Mouse (Mus musculus): ENCODE measurements around the gene Zdhhc14. TPM values are rescaled to one million over a fixed set of nuclear protein-coding genes. Genes with fewer than 3 reads are reported as not detected.

Zdhhc14 gene
- polyA plus RNA-seq, 1 experiment from 2014 or later: 1.6 TPM

DNA sequence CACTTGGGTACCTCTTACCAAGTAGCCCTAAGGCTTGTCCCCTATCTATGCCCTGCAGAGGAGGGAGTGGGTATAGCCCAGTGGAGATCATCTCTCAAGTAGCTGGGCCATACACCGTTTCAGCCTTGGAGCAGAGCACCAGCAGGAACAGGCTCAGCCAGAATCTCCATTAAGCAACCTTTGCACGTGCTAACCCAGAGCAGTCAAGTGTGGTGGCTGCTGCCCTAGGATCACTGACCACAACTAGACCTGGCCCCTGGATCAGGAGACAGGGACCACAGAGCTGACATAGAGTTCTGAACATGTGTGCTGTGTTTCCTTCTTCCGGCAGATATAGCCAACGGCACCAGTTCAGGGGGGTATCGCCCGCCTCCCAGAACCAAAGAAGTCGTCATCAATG is 193.0 kb downstream of the Zdhhc14 start:
- Histone ChIP-seq H3K9me3 (ENCODE audit: low read depth, low read length) (no peaks in the 10 kb centered on the region), H3K36me3 (ENCODE audit: insufficient read depth) (no peaks in the 10 kb centered on the region), H3K4me1 (ENCODE audit: insufficient read depth) (no peaks in the 10 kb centered on the region), H3K27me3 (ENCODE audit: insufficient read depth, low read length) (no peaks in the 10 kb centered on the region), H3K27ac (ENCODE audit: low read depth) (no peak overlapping the region), H3K4me2 (no peak overlapping the region), H3K9ac (no peak overlapping the region), H3K4me3 (ENCODE audit: low read depth, low read length) (no peak overlapping the region)
- DNase-seq (no peak), ATAC-seq (ENCODE audit: insufficient read depth) (no peak)
- no peak for TF ChIP-seq CTCF (IDR thresholded peaks at IDR 0.05; ENCODE audit: low read depth)
- WGBS: 87% methylated on average over 7 of the region's 7 CpGs

DNA sequence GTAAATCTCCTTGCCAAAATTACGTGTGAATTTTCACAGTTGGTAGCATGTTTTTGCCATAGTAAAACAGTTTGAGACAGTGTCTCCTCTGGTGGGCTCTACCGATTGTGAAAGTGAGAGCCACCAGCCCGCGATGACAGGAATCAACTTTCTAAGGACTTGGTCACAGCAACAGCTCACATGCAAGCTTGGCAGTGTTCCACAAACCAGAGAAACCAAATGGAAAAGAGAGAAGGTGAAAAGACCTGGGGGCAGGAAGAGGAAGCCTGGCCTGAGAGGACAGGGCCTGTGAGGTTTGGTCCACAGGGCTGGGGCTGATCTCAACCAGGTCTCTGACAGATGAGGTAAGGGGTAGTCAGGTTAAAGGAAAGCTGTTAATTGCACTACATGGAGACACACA is 195.5 kb downstream of the Zdhhc14 start:
- no peak for TF ChIP-seq CTCF (IDR thresholded peaks at IDR 0.05; ENCODE audit: low read depth)
- H3K36me3 ChIP-seq (ENCODE audit: insufficient read depth): no peaks in the 10 kb centered on the region
- WGBS: 64% methylated on average over 4 of the region's 4 CpGs

GRCm38 (mm10) chr17:5688222-5688621 is 195.9 kb downstream of the Zdhhc14 start:
- Histone ChIP-seq H3K4me3 (ENCODE audit: low read depth, low read length) (no peak overlapping the region), H3K4me2 (no peak overlapping the region), H3K36me3 (ENCODE audit: insufficient read depth) (no peaks in the 10 kb centered on the region), H3K27ac (ENCODE audit: low read depth) (no peak overlapping the region), H3K27me3 (ENCODE audit: insufficient read depth, low read length) (no peaks in the 10 kb centered on the region), H3K4me1 (ENCODE audit: insufficient read depth) (no peaks in the 10 kb centered on the region), H3K9ac (no peak overlapping the region), H3K9me3 (ENCODE audit: low read depth, low read length) (no peaks in the 10 kb centered on the region)
- DNase-seq: no peak
- no peak for ATAC-seq (ENCODE audit: insufficient read depth)
- WGBS: 79% methylated on average over 2 of the region's 2 CpGs
- no peak for TF ChIP-seq CTCF (IDR thresholded peaks at IDR 0.05; ENCODE audit: low read depth)

More for the DNA sequence above, 195.5 kb downstream of the Zdhhc14 start:
- H3K4me2 ChIP-seq: no peak overlapping the region
- no peaks in the 10 kb centered on the region for H3K9me3 ChIP-seq (ENCODE audit: low read depth, low read length)
- no peak overlapping the region for H3K9ac ChIP-seq
- no peak overlapping the region for H3K27ac ChIP-seq (ENCODE audit: low read depth)
- H3K4me1 ChIP-seq (ENCODE audit: insufficient read depth): no peaks in the 10 kb centered on the region
- no peaks in the 10 kb centered on the region for H3K27me3 ChIP-seq (ENCODE audit: insufficient read depth, low read length)
- no peak overlapping the region for H3K4me3 ChIP-seq (ENCODE audit: low read depth, low read length)
- ATAC-seq (ENCODE audit: insufficient read depth): no peak
- DNase-seq: no peak

- Histone ChIP-seq H3K4me1 (ENCODE audit: insufficient read depth) (no peaks in the 10 kb centered on the region), H3K9ac (no peak overlapping the region), H3K4me2 (no peak overlapping the region), H3K36me3 (ENCODE audit: insufficient read depth) (no peaks in the 10 kb centered on the region), H3K27ac (ENCODE audit: low read depth) (no peak overlapping the region), H3K4me3 (ENCODE audit: low read depth, low read length) (no peak overlapping the region), H3K27me3 (ENCODE audit: insufficient read depth, low read length) (no peaks in the 10 kb centered on the region), H3K9me3 (ENCODE audit: low read depth, low read length) (no peaks in the 10 kb centered on the region)
- ATAC-seq (ENCODE audit: insufficient read depth) (no peak), DNase-seq (peak; percentile 19)
- no peak for TF ChIP-seq CTCF (IDR thresholded peaks at IDR 0.05; ENCODE audit: low read depth)
Observed at GRCm38 (mm10) chr17:5688669-5689068, 196.3 kb downstream of the Zdhhc14 start.

- Histone ChIP-seq H3K27me3 (ENCODE audit: insufficient read depth, low read length) (no peaks in the 10 kb centered on the region), H3K9ac (no peak overlapping the region), H3K4me1 (ENCODE audit: insufficient read depth) (no peaks in the 10 kb centered on the region), H3K9me3 (ENCODE audit: low read depth, low read length) (no peaks in the 10 kb centered on the region), H3K4me3 (ENCODE audit: low read depth, low read length) (no peak overlapping the region), H3K36me3 (ENCODE audit: insufficient read depth) (no peaks in the 10 kb centered on the region), H3K4me2 (no peak overlapping the region), H3K27ac (ENCODE audit: low read depth) (peak overlapping the region; percentile 39; the same call in 1 of the 2 replicates)
- peak; percentile 50 for TF ChIP-seq CTCF (IDR thresholded peaks at IDR 0.05; ENCODE audit: low read depth)
- ATAC-seq (ENCODE audit: insufficient read depth) (peak; percentile 83), DNase-seq (peak; percentile 91)
- WGBS: 50% methylated on average over 8 of the region's 8 CpGs
Observed at GRCm38 (mm10) chr17:5690746-5691535, 198.6 kb downstream of the Zdhhc14 start.

DNA sequence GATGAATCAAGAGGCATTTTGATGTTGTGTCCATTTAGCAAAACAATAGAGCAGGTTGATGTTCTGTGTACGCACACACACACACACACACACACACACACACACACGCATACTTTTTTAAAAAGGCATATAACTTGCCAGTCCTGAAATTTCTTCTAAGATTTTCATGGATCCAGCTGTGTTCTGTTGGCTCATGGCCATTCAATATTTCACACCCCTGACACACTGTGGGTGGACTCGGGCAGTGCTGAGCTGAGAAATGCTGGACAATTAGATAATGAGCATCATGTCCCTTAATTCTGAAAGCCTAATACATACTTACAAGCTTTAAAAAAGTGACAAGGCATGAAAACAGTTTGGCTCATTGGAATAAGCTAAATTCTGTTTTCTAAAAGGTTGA is 200.3 kb downstream of the Zdhhc14 start:
- TF ChIP-seq CTCF (IDR thresholded peaks at IDR 0.05; ENCODE audit: low read depth): no peak
- no peaks in the 10 kb centered on the region for H3K36me3 ChIP-seq (ENCODE audit: insufficient read depth)
- H3K27ac ChIP-seq (ENCODE audit: low read depth): no peak overlapping the region
- H3K27me3 ChIP-seq (ENCODE audit: insufficient read depth, low read length): no peaks in the 10 kb centered on the region
- DNase-seq (peak; percentile 53), ATAC-seq (ENCODE audit: insufficient read depth) (no peak)
- H3K4me1 ChIP-seq (ENCODE audit: insufficient read depth): no peaks in the 10 kb centered on the region
- no peak overlapping the region for H3K4me2 ChIP-seq
- H3K9me3 ChIP-seq (ENCODE audit: low read depth, low read length): no peaks in the 10 kb centered on the region
- 59% methylated on average over 3 of the region's 3 CpGs for WGBS
- H3K9ac ChIP-seq: no peak overlapping the region
- H3K4me3 ChIP-seq (ENCODE audit: low read depth, low read length): no peak overlapping the region

GRCm38 (mm10) chr17:5693256-5693655 is 200.9 kb downstream of the Zdhhc14 start:
- Histone ChIP-seq H3K36me3 (ENCODE audit: insufficient read depth) (no peaks in the 10 kb centered on the region), H3K9me3 (ENCODE audit: low read depth, low read length) (no peaks in the 10 kb centered on the region), H3K4me3 (ENCODE audit: low read depth, low read length) (no peak overlapping the region), H3K27ac (ENCODE audit: low read depth) (no peak overlapping the region), H3K4me2 (no peak overlapping the region), H3K4me1 (ENCODE audit: insufficient read depth) (no peaks in the 10 kb centered on the region), H3K27me3 (ENCODE audit: insufficient read depth, low read length) (no peaks in the 10 kb centered on the region), H3K9ac (no peak overlapping the region)
- no peak for ATAC-seq (ENCODE audit: insufficient read depth)
- TF ChIP-seq CTCF (IDR thresholded peaks at IDR 0.05; ENCODE audit: low read depth): no peak
- 47% methylated on average over 7 of the region's 7 CpGs for WGBS
- peak; percentile 74 for DNase-seq

Data from lung, embryonic 14.5 days (tissue).